Mouse (Mus musculus) heart, adult 2 months (tissue): Measurements from ENCODE around the gene Alpk3.
"Not testable (repeated sequence)": the region's sequence is repeated elsewhere in the genome, so short reads cannot be mapped to it uniquely, and the experiment has no call there.

ENCODE experiments used
- CTCF ChIP-seq: fragments of 200-600 bp; IDR thresholded peaks from 2 replicates; pipeline ENCODE4 v1.8.1; 2022; ENCODE audit warnings: antibody characterized with exemption, mild to moderate bottlenecking, moderate library complexity
- POLR2A ChIP-seq: fragments of 200-500 bp; IDR thresholded peaks from 2 replicates; pipeline ENCODE4 v1.6.1; 2011; ENCODE audit warnings: mild to moderate bottlenecking, low read depth, low read length, control low read depth; ENCODE audit not compliant: insufficient read depth

GRCm38 (mm10) chr7:81143056-81143455 lies 85.7 kb downstream of the Alpk3 start:
- TF ChIP-seq CTCF, POLR2A: not testable (repeated sequence)
